Mouse (Mus musculus) thymus, adult 2 months (tissue): ENCODE measurements around the gene Pde11a.

Experiments used
- CTCF ChIP-seq: fragments of 200-500 bp; IDR thresholded peaks from 2 replicates; pipeline ENCODE4 v1.5.1; 2012; ENCODE audit warnings: mild to moderate bottlenecking, control low read depth, low read length, moderate library complexity, borderline replicate concordance; ENCODE audit not compliant: control insufficient read depth, poor library complexity, insufficient read depth; ENCODE audit errors: extremely low read depth
- POLR2A ChIP-seq: fragments of 200-500 bp; IDR thresholded peaks from 2 replicates; pipeline ENCODE4 v1.6.1; 2012; ENCODE audit warnings: mild to moderate bottlenecking, low read length, control low read depth, moderate library complexity; ENCODE audit not compliant: control insufficient read depth, poor library complexity, insufficient read depth; ENCODE audit errors: extremely low read depth

DNA sequence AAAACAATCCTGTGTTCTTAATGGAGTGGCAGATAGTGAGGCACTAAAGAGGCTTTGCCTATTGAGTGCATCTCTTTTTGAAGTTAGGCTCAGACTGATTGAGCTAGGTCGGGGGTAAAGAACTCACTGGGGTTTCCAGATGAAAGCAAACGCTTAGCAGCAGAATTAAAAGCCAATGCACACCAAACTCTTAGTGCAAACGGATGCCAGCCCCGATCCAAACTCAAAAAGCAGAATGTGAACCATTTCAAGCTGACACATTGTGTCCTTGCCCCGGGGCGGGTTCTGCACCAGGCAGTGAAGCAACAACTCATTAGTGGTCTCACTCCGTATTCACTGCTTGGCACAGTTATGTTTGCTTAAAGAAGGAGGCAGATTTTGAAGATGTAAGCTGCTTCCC, 321.7 kb downstream of the Pde11a start:
- TF ChIP-seq CTCF (no peak), POLR2A (no peak)
